Mouse (Mus musculus) layer of hippocampus, adult 18-20 months (tissue): ENCODE results near the gene Ugt1a5. TPM values are rescaled to one million over a fixed set of nuclear protein-coding genes. Genes with fewer than 3 reads are reported as not detected.
A peak's percentile ranks its signal among the peaks of the same experiment; 100 is the strongest.
"Not testable (repeated sequence)": the region's sequence is repeated elsewhere in the genome, so short reads cannot be mapped to it uniquely, and the experiment has no call there.

Experiments used
- DNase-seq, 2 experiments: peaks; one replicate each; pipeline ENCODE4 v3.0.0; 2022; ENCODE audit warnings: low spot score in 2 of 2
- total RNA-seq, 2 experiments: library from RNA; stranded (reverse); gene quantifications; 2 replicates each; pipeline ENCODE4 v1.2.3; 2021

Gene Ugt1a5
- total RNA-seq, 2 experiments from 2014 or later, result 0.25 TPM; not detected in 1

DNA sequence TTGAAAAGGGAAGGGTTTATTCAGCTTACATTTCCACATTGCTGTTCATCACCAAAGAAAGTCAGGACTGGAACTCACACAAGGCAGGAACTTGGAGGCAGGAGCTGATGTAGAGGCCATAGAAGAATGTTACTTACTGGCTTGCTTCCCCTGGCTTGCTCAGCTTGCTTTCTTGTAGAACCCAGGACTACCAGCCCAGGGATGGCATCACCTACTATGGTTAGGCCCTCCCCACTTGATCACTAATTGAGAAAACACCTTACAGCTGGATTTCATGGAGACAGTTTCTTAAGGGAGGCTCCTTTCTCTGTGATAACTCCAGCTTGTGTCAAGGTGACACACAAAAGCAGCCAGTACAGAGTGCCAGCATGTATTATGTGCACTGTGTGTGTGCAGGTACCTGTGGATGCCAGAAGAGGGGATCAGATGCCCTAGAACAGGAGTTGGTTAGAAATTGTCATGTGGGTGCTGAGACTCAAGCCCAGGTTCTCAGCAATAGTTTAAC lies 57.3 kb downstream of the Ugt1a5 start:
- peak in 1 of 2 experiments; percentile 4 for DNase-seq

GRCm38 (mm10) chr1:88223591-88223990 lies 57.8 kb downstream of the Ugt1a5 start:
- peak in 1 of 2 experiments; percentile 18 for DNase-seq

DNA sequence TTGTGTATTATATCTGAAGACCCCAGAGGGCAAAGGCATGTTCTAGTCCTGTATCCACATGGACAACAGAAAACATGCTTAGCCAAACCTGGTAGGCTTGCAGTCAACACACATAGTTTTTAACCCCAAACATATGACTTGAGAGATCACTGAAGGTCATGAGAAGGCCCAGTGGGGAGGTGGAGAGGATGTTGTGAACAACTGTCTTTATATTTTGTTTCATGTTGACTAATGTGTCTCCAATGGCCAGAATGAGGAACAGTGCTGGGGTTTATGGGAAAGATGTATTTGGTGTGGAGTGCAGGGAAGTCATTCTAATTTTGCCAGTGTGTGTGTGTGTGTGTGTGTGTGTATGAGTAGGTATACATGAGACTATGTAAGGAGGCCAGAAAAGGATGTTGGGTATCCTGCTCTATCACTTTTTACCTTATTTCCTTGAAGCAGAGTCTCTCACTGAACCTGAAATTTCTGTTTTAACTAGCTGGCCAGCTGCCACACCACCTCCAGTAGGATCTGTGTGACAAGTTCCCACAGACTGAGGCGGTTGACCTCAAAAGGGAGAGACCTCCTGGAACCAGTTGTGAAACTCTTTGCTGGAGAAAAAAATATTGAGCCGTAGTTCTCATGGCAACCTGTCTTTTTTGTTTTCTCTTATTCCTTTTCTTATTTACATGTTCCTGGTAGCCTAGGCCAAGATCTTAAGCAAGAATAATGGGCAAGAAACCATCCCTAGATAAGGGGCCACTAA lies 58.4 kb downstream of the Ugt1a5 start:
- peak in 1 of 2 experiments; percentile 3 for DNase-seq

- not testable (repeated sequence) for DNase-seq
Measured at GRCm38 (mm10) chr1:88225301-88225700, 59.5 kb downstream of the Ugt1a5 start.

DNA sequence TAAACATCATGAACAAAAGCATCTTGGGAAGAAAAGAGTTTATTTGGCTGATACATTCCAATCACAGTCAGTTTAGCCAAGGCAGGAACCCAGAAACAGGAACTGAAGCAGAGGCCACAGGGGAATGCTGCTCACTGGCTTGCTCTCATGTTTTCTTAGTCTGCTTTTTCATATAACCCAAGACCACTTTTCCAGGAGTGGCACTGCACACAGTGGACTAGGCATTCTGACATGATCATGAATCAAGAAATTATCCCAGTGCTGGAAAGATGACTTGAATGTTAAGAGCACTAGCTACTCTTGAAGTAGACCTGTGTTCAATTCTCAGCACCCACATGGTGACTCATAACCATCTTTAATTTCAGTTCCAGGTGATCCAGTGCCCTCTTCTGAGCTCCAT lies 59.9 kb downstream of the Ugt1a5 start:
- DNase-seq, result peak in 1 of 2 experiments; percentile 5

GRCm38 (mm10) chr1:88226670-88227379 lies 61.0 kb downstream of the Ugt1a5 start, which contains the start of gene Mroh2a:
Gene Mroh2a, plus strand, starts transcription at chr1:88226986.
- no peak for DNase-seq

DNA sequence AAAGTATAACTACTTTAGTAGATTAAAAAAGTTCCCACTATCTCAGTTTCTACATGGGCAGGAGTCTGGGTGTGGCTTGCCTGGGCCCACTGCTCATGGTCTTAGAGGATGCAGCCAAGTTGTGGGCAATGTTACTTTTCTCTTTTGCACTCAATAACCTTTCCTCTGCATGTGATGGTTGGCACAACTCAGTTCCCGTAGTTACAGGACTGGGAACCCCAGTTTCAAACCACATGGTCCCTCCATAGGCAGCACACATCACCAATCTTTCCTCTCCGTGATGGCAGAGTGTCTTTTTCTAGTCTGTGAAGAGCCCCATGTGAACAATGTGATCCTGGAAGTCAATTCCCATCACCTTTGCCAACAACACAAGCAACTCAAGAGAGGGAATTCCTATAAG lies 61.7 kb downstream of the Ugt1a5 start:
- DNase-seq, result no peak

- DNase-seq, result no peak
Measured at GRCm38 (mm10) chr1:88228121-88228520, 62.3 kb downstream of the Ugt1a5 start.

GRCm38 (mm10) chr1:88229566-88229965 lies 63.8 kb downstream of the Ugt1a5 start:
- no peak for DNase-seq

GRCm38 (mm10) chr1:88229986-88230385 lies 64.2 kb downstream of the Ugt1a5 start:
- no peak for DNase-seq

- DNase-seq, result no peak
Measured at GRCm38 (mm10) chr1:88230421-88230820, 64.6 kb downstream of the Ugt1a5 start.

DNA sequence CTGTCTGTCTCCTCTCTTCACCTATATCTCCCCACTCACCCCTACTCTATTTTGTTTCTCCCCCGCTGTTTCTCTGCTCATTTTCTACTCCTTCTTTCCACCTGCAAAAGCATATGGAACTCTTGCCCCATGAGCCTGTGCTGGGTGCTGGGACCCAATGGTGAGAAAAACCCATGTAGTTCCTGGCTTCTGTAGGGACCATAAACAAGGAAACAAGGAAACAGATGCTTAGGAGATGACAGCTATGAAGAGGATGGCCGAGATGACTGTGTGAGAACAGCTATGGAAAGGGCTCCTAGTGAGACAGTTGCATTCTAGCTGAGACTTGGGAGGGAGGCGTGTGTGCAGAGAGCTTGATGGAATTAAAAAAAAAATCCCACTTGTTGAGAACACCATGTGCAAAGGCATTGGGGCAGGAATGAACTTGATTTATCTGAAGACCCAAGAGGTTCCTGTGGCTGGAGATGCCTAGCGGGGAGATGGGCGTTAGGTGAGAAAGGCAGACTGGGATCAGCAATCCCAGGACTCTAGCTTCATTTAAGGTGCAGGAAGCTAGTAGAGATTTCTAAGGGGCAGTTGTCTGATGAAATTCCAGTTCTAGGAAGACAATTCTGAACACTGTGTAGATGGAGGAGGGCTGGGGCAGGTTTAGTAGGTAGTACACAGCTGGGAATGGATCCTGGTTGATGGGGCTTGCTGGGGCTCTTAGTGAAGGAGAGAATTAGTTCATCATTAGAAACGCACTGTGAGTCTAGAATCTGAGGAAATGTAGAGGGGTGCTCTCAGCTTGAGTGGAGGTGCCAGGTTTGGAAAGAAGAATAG lies 65.4 kb downstream of the Ugt1a5 start:
- DNase-seq, result no peak

DNA sequence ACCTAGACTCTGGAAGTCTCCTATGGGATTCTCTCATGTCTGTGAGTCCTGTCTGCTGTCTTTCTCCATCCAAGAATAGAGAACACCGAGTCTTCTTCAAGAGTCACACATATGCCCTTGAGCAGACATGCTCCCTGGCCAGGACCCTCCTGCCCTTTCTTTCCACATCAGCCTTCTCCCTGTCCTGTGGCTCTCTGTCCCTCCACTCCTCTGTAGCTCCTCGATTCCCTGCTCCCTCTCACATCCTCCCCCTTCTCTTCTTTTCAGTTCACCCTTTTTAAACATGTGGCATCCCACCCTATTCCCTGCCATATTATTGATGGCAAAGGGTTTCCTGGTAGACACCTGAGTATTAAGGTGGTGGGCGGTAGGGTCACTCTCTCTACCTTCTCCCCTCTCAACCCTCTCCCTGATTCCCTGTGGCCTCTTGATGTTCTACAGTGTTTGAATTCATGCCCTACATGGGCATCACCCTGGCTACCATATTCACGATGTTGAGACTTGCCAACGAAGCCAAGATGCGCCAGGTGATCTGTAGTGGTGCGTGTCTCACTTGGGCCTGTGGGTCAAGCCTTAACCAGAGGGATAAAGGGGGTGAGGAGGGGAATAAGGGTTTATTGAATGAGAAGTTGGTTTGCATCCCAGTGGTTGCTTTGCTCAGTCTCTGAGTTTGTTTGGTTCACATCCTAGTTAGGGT lies 66.1 kb downstream of the Ugt1a5 start:
- no peak for DNase-seq

DNA sequence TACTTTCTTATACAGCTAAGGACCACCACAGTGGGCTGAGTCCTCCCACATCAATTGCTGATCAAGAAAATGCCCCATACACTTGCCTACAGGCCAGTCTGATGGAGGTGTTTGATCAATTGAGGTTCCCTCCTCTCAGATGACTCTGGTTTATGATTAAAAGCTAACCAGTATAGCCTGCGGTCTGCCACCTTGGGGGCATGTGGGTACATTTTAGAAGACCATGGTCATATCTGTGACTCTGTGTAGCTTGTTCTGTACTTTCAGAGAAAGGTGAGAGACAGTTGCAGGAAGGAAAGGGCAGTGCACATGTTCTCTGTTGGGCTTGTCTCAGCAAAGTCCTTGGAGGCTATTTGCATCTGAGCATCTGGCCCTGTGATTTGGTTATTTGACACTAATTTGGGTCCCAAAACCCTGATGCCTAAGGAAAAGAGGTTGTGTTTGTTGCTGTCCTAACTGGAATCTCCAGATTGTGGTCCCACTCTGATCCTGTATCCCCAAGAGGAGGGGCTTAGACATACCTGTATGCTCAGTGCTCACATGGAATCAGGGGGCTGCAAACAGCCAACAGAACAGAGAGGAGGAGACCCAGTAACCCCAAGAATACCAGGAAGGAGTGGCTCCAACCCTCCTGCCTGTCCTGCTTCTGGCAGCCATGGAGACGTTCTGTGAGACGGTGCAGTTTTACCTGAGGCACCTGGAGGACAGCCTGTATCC lies 67.0 kb downstream of the Ugt1a5 start:
- no peak for DNase-seq

- DNase-seq, result no peak
Measured at GRCm38 (mm10) chr1:88233421-88234247, 67.8 kb downstream of the Ugt1a5 start.

GRCm38 (mm10) chr1:88234248-88234610 lies 68.4 kb downstream of the Ugt1a5 start:
- DNase-seq, result no peak

- no peak for DNase-seq
Measured at GRCm38 (mm10) chr1:88234646-88235045, 68.8 kb downstream of the Ugt1a5 start.

GRCm38 (mm10) chr1:88235046-88235893 lies 69.5 kb downstream of the Ugt1a5 start:
- no peak for DNase-seq
